Mouse (Mus musculus) CH12.LX (cell line): ENCODE results near the gene Jak1. TPM values are rescaled to one million over a fixed set of nuclear protein-coding genes. Genes with fewer than 3 reads are reported as not detected.

Experiments used
- DNase-seq: peaks from one replicate; pipeline ENCODE4 v3.0.0-alpha.2; 2013; ENCODE audit errors: extremely low read depth
- H3K27ac ChIP-seq: 2 replicates; pipeline ENCODE4 v1.5.1; 2012; ENCODE audit warnings: low read depth, mild to moderate bottlenecking, control low read depth, moderate library complexity; ENCODE audit not compliant: insufficient read depth
- H3K27me3 ChIP-seq: replicated peaks from 2 replicates; pipeline ENCODE3; 2012; ENCODE audit warnings: inconsistent platforms
- H3K36me3 ChIP-seq, 2 experiments: replicated peaks in 1 of 2; 2 replicates each; pipeline versions ENCODE3 to v1.6.1; 2012; ENCODE audit warnings: inconsistent platforms in 1 of 2, low read length in 1 of 2, mild to moderate bottlenecking in 1 of 2, mixed read lengths in 1 of 2, moderate library complexity in 1 of 2; ENCODE audit not compliant: control insufficient read depth in 1 of 2, insufficient read depth in 1 of 2
- H3K4me1 ChIP-seq, 2 experiments: 2 replicates each; pipeline ENCODE4 v1.6.1; 2012; ENCODE audit warnings: inconsistent platforms in 1 of 2, moderate library complexity in 1 of 2; ENCODE audit not compliant: insufficient read depth in 2 of 2, control insufficient read depth in 1 of 2
- H3K4me2 ChIP-seq: 2 replicates; pipeline ENCODE4 v1.6.1; 2012; ENCODE audit warnings: low read depth, mild to moderate bottlenecking, control low read depth; ENCODE audit not compliant: poor library complexity, insufficient read depth, severe bottlenecking
- H3K4me3 ChIP-seq, 3 experiments: fragments of 150-350 bp in 1 of 3; sonication (generic) in 1 of 3; replicated peaks in 1 of 3; 2 replicates each; pipeline versions ENCODE3 to v1.5.1; 2011 to 2012; ENCODE audit warnings: low read depth in 2 of 3, low read length in 2 of 3, mild to moderate bottlenecking in 2 of 3, moderate library complexity in 2 of 3, control low read depth in 1 of 3, improper control_type of control experiment in 1 of 3, inconsistent platforms in 1 of 3, mixed read lengths in 1 of 3; ENCODE audit not compliant: poor library complexity in 1 of 3
- H3K79me2 ChIP-seq: replicated peaks from 2 replicates; pipeline ENCODE4 v1.6.1; 2012; ENCODE audit warnings: mild to moderate bottlenecking, moderate library complexity; ENCODE audit not compliant: control insufficient read depth, poor library complexity, insufficient read depth, severe bottlenecking; ENCODE audit errors: extremely low read depth
- H3K9ac ChIP-seq: 2 replicates; pipeline ENCODE4 v1.6.1; 2012; ENCODE audit warnings: low read depth, mild to moderate bottlenecking, control low read depth, moderate library complexity; ENCODE audit not compliant: insufficient read depth
- H3K9me3 ChIP-seq: replicated peaks from 2 replicates; pipeline ENCODE3; 2012; ENCODE audit warnings: low read length, inconsistent platforms, mixed read lengths
- CHD2 ChIP-seq: IDR thresholded peaks from 2 replicates; pipeline ENCODE4 v1.6.1; 2011; ENCODE audit warnings: low read length, improper control_type of control experiment
- E2F4 ChIP-seq: IDR thresholded peaks from 2 replicates; pipeline ENCODE4 v1.6.1; 2011; ENCODE audit warnings: low read depth, low read length, improper control_type of control experiment; ENCODE audit not compliant: insufficient replicate concordance
- ELF1 ChIP-seq: IDR thresholded peaks from 2 replicates; pipeline ENCODE4 v1.6.1; 2014; ENCODE audit warnings: low read depth, mild to moderate bottlenecking, inconsistent platforms, low read length, improper control_type of control experiment
- EP300 ChIP-seq: IDR thresholded peaks from 2 replicates; pipeline ENCODE4 v1.6.1; 2011; ENCODE audit warnings: low read length, improper control_type of control experiment
- ETS1 ChIP-seq: conservative IDR thresholded peaks from 2 replicates; pipeline ENCODE4 v1.6.1; 2012; ENCODE audit warnings: low read depth, mild to moderate bottlenecking, inconsistent platforms, low read length, improper control_type of control experiment, moderate library complexity
- GABPA ChIP-seq: IDR thresholded peaks from 2 replicates; pipeline ENCODE4 v1.6.1; 2012; ENCODE audit warnings: low read depth, low read length, improper control_type of control experiment, inconsistent platforms; ENCODE audit not compliant: insufficient replicate concordance
- HCFC1 ChIP-seq: IDR thresholded peaks from 2 replicates; pipeline ENCODE4 v1.6.1; 2012; ENCODE audit warnings: low read depth, mild to moderate bottlenecking, inconsistent platforms, low read length, improper control_type of control experiment
- IRF4 ChIP-seq: IDR thresholded peaks from 2 replicates; pipeline ENCODE4 v1.6.1; 2014; ENCODE audit warnings: low read depth, mild to moderate bottlenecking, inconsistent platforms, low read length, improper control_type of control experiment
- JUN ChIP-seq: IDR thresholded peaks from 2 replicates; pipeline ENCODE4 v1.6.1; 2011; ENCODE audit warnings: low read depth, mild to moderate bottlenecking, low read length, improper control_type of control experiment, moderate library complexity; ENCODE audit not compliant: insufficient read depth
- MAFK ChIP-seq: IDR thresholded peaks from 2 replicates; pipeline ENCODE4 v1.6.1; 2011; ENCODE audit warnings: low read length, improper control_type of control experiment; ENCODE audit not compliant: insufficient replicate concordance
- MEF2A ChIP-seq: IDR thresholded peaks from 2 replicates; pipeline ENCODE4 v1.6.1; 2014; ENCODE audit warnings: low read depth, mild to moderate bottlenecking, inconsistent platforms, low read length, improper control_type of control experiment, borderline replicate concordance
- MYC ChIP-seq: IDR thresholded peaks from 2 replicates; pipeline ENCODE4 v1.6.1; 2011; ENCODE audit warnings: low read depth, mild to moderate bottlenecking, improper control_type of control experiment, low read length
- NRF1 ChIP-seq: IDR thresholded peaks from 2 replicates; pipeline ENCODE4 v1.6.1; 2014; ENCODE audit warnings: low read depth, mild to moderate bottlenecking, inconsistent platforms, low read length, improper control_type of control experiment, moderate library complexity
- PAX5 ChIP-seq: IDR thresholded peaks from 2 replicates; pipeline ENCODE4 v1.6.1; 2012; ENCODE audit warnings: low read length, inconsistent platforms, mixed read lengths
- ZMIZ1 ChIP-seq: IDR thresholded peaks from 2 replicates; pipeline ENCODE4 v1.6.1; 2012; ENCODE audit warnings: low read depth, mild to moderate bottlenecking, inconsistent platforms, low read length, improper control_type of control experiment
- ZNF384 ChIP-seq: IDR thresholded peaks from 2 replicates; pipeline ENCODE4 v1.6.1; 2012; ENCODE audit warnings: low read depth, low read length, improper control_type of control experiment, inconsistent platforms
- dilution Hi-C: fragments of 300-500 bp; cut with MboI; formaldehyde crosslinking; loops from 2 replicates; pipeline ENCODE4 v1.14.3; 2020; ENCODE audit warnings: low sequenced_read_pairs; ENCODE audit not compliant: extremely low pct_unique_long_range_greater_than_20kb, extremely low pct_ligation_motif_present
- in situ Hi-C: fragments of 300-500 bp; cut with MboI; formaldehyde crosslinking; loops from 3 replicates; pipeline ENCODE4 v1.14.3; 2019; ENCODE audit warnings: low sequenced_read_pairs, low pct_ligation_motif_present, low pct_unique_long_range_greater_than_20kb, mixed read lengths
- polyA plus RNA-seq: library from polyadenylated mRNA; unstranded; fragments of >175 nt; gene quantifications from 2 replicates; pipeline ENCODE4 v1.2.1, GENCODE M21; 2012; ENCODE audit warnings: low read depth; ENCODE audit not compliant: insufficient read length
- total RNA-seq, 2 experiments: library from RNA; depleted of rRNA; stranded (reverse); fragments of 300-350 nt in 1 of 2; fragments of >200 nt in 1 of 2; gene quantifications; 2 replicates each; pipeline ENCODE4 v1.2.3; 2012 to 2014

Gene Jak1
- total and polyA plus RNA-seq, 3 experiments, result 28.6 to 51.4 (median 33.9) TPM

GRCm38 (mm10) chr4:101236797-101237196 is 28.3 kb downstream of the Jak1 start:
- no peak overlapping the region for H3K4me3 ChIP-seq
- no peak overlapping the region for H3K4me2 ChIP-seq
- H3K4me1 ChIP-seq, result peaks cover 10 to 53% of the 10 kb centered on the region in 2 experiments
- no peaks in the 10 kb centered on the region for H3K79me2 ChIP-seq
- no peaks in the 10 kb centered on the region for H3K27me3 ChIP-seq
- DNase-seq, result peak; percentile 66
- no peaks in the 10 kb centered on the region for H3K9me3 ChIP-seq
- in situ Hi-C loops, result no loop called here
- dilution Hi-C loops, result no loop called here
- peaks cover 0 to 21% of the 10 kb centered on the region in 2 experiments for H3K36me3 ChIP-seq
- H3K9ac ChIP-seq, result no peak overlapping the region
- TF ChIP-seq PAX5 (no peak), IRF4 (no peak), MAFK (no peak), E2F4 (no peak), NRF1 (no peak), MEF2A (peak; percentile 93), JUN (no peak), ETS1 (peak; percentile 59), CHD2 (no peak), ZNF384 (no peak), GABPA (no peak), ELF1 (no peak), MYC (no peak), ZMIZ1 (no peak), HCFC1 (no peak)
- no peak overlapping the region for H3K27ac ChIP-seq

GRCm38 (mm10) chr4:101235964-101236363 is 29.1 kb downstream of the Jak1 start:
- no peak for DNase-seq

More at GRCm38 (mm10) chr4:101235964-101236363, 29.1 kb downstream of the Jak1 start:
- Histone ChIP-seq H3K9me3 (no peaks in the 10 kb centered on the region), H3K36me3 (peaks cover 0 to 18% of the 10 kb centered on the region in 2 experiments), H3K4me3 (no peak overlapping the region), H3K27ac (no peak overlapping the region), H3K79me2 (no peaks in the 10 kb centered on the region), H3K4me1 (peaks cover 10 to 53% of the 10 kb centered on the region in 2 experiments), H3K9ac (no peak overlapping the region), H3K27me3 (no peaks in the 10 kb centered on the region), H3K4me2 (no peak overlapping the region)
- dilution Hi-C loops, result no loop called here
- in situ Hi-C loops, result no loop called here
- TF ChIP-seq MEF2A (no peak), EP300 (no peak)
